Mouse (Mus musculus) CH12.LX (cell line): Measurements from ENCODE around the gene Gm21149. TPM values are rescaled to one million over a fixed set of nuclear protein-coding genes. Genes with fewer than 3 reads are reported as not detected.
"Not testable (repeated sequence)": the region's sequence is repeated elsewhere in the genome, so short reads cannot be mapped to it uniquely, and the experiment has no call there.

ENCODE experiments used
- DNase-seq: peaks from one replicate; pipeline ENCODE4 v3.0.0-alpha.2; 2013; ENCODE audit errors: extremely low read depth
- H3K27ac ChIP-seq: 2 replicates; pipeline ENCODE4 v1.5.1; 2012; ENCODE audit warnings: low read depth, mild to moderate bottlenecking, control low read depth, moderate library complexity; ENCODE audit not compliant: insufficient read depth
- H3K27me3 ChIP-seq: replicated peaks from 2 replicates; pipeline ENCODE3; 2012; ENCODE audit warnings: inconsistent platforms
- H3K36me3 ChIP-seq, 2 experiments: replicated peaks in 1 of 2; 2 replicates each; pipeline versions ENCODE3 to v1.6.1; 2012; ENCODE audit warnings: inconsistent platforms in 1 of 2, low read length in 1 of 2, mild to moderate bottlenecking in 1 of 2, mixed read lengths in 1 of 2, moderate library complexity in 1 of 2; ENCODE audit not compliant: control insufficient read depth in 1 of 2, insufficient read depth in 1 of 2
- H3K4me1 ChIP-seq, 2 experiments: 2 replicates each; pipeline ENCODE4 v1.6.1; 2012; ENCODE audit warnings: inconsistent platforms in 1 of 2, moderate library complexity in 1 of 2; ENCODE audit not compliant: insufficient read depth in 2 of 2, control insufficient read depth in 1 of 2
- H3K4me2 ChIP-seq: 2 replicates; pipeline ENCODE4 v1.6.1; 2012; ENCODE audit warnings: low read depth, mild to moderate bottlenecking, control low read depth; ENCODE audit not compliant: poor library complexity, insufficient read depth, severe bottlenecking
- H3K4me3 ChIP-seq, 3 experiments: fragments of 150-350 bp in 1 of 3; sonication (generic) in 1 of 3; replicated peaks in 1 of 3; 2 replicates each; pipeline versions ENCODE3 to v1.5.1; 2011 to 2012; ENCODE audit warnings: low read depth in 2 of 3, low read length in 2 of 3, mild to moderate bottlenecking in 2 of 3, moderate library complexity in 2 of 3, control low read depth in 1 of 3, improper control_type of control experiment in 1 of 3, inconsistent platforms in 1 of 3, mixed read lengths in 1 of 3; ENCODE audit not compliant: poor library complexity in 1 of 3
- H3K79me2 ChIP-seq: replicated peaks from 2 replicates; pipeline ENCODE4 v1.6.1; 2012; ENCODE audit warnings: mild to moderate bottlenecking, moderate library complexity; ENCODE audit not compliant: control insufficient read depth, poor library complexity, insufficient read depth, severe bottlenecking; ENCODE audit errors: extremely low read depth
- H3K9ac ChIP-seq: 2 replicates; pipeline ENCODE4 v1.6.1; 2012; ENCODE audit warnings: low read depth, mild to moderate bottlenecking, control low read depth, moderate library complexity; ENCODE audit not compliant: insufficient read depth
- H3K9me3 ChIP-seq: replicated peaks from 2 replicates; pipeline ENCODE3; 2012; ENCODE audit warnings: low read length, inconsistent platforms, mixed read lengths
- CTCF ChIP-seq, 2 experiments: IDR thresholded peaks in 1 of 2; conservative IDR thresholded peaks in 1 of 2; 2 replicates each; pipeline ENCODE4 v1.5.1; 2011 to 2012; ENCODE audit warnings: low read depth in 2 of 2, low read length in 2 of 2, improper control_type of control experiment in 1 of 2, inconsistent platforms in 1 of 2, mild to moderate bottlenecking in 1 of 2, moderate library complexity in 1 of 2
- NRF1 ChIP-seq: IDR thresholded peaks from 2 replicates; pipeline ENCODE4 v1.6.1; 2014; ENCODE audit warnings: low read depth, mild to moderate bottlenecking, inconsistent platforms, low read length, improper control_type of control experiment, moderate library complexity
- POLR2AphosphoS2 ChIP-seq: IDR thresholded peaks from 2 replicates; pipeline ENCODE4 v1.6.1; 2011; ENCODE audit warnings: low read depth, low read length, improper control_type of control experiment
- RAD21 ChIP-seq: IDR thresholded peaks from 2 replicates; pipeline ENCODE4 v1.6.1; 2011; ENCODE audit warnings: low read depth, mild to moderate bottlenecking, low read length, improper control_type of control experiment, moderate library complexity
- SMC3 ChIP-seq: IDR thresholded peaks from 2 replicates; pipeline ENCODE4 v1.6.1; 2011; ENCODE audit warnings: low read depth, low read length, improper control_type of control experiment
- TBP ChIP-seq: conservative IDR thresholded peaks from 2 replicates; pipeline ENCODE4 v1.6.1; 2011; ENCODE audit warnings: low read depth, low read length, improper control_type of control experiment
- dilution Hi-C: fragments of 300-500 bp; cut with MboI; formaldehyde crosslinking; loops from 2 replicates; pipeline ENCODE4 v1.14.3; 2020; ENCODE audit warnings: low sequenced_read_pairs; ENCODE audit not compliant: extremely low pct_unique_long_range_greater_than_20kb, extremely low pct_ligation_motif_present
- in situ Hi-C: fragments of 300-500 bp; cut with MboI; formaldehyde crosslinking; loops from 3 replicates; pipeline ENCODE4 v1.14.3; 2019; ENCODE audit warnings: low sequenced_read_pairs, low pct_ligation_motif_present, low pct_unique_long_range_greater_than_20kb, mixed read lengths
- polyA plus RNA-seq: library from polyadenylated mRNA; unstranded; fragments of >175 nt; gene quantifications from 2 replicates; pipeline ENCODE4 v1.2.1, GENCODE M21; 2012; ENCODE audit warnings: low read depth; ENCODE audit not compliant: insufficient read length
- total RNA-seq, 2 experiments: library from RNA; depleted of rRNA; stranded (reverse); fragments of 300-350 nt in 1 of 2; fragments of >200 nt in 1 of 2; gene quantifications; 2 replicates each; pipeline ENCODE4 v1.2.3; 2012 to 2014

Gm21149 gene
- total and polyA plus RNA-seq, 3 experiments: not detected

- no peak for TF ChIP-seq TBP
- TF ChIP-seq POLR2AphosphoS2: no peak
- TF ChIP-seq CTCF (conservative IDR thresholded peaks at IDR 0.05 in 1 of 2, IDR thresholded peaks at IDR 0.05 in 1 of 2; ENCODE audit: low read depth in 2 of 2, low read length in 2 of 2): peak; percentile 72 to 85
- peak; percentile 51 for TF ChIP-seq RAD21
- TF ChIP-seq SMC3: peak; percentile 49; the same call in 1 of the 2 replicates
- peak; percentile 67 for TF ChIP-seq NRF1
- H3K36me3 ChIP-seq: no peaks in the 10 kb centered on the region
- dilution Hi-C loops (no loop called here), in situ Hi-C loops (no loop called here)
- no peaks in the 10 kb centered on the region for H3K27me3 ChIP-seq
- H3K79me2 ChIP-seq: no peaks in the 10 kb centered on the region
- no peak overlapping the region for H3K27ac ChIP-seq
- no peak overlapping the region for H3K9ac ChIP-seq
- DNase-seq: peak; percentile 70
- no peak overlapping the region for H3K4me2 ChIP-seq
- no peaks in the 10 kb centered on the region for H3K9me3 ChIP-seq
- no peaks in the 10 kb centered on the region for H3K4me1 ChIP-seq
- no peak overlapping the region for H3K4me3 ChIP-seq
These were observed 30.4 kb upstream of the Gm21149 start for GRCm38 (mm10) chr5:15506575-15507308.

- H3K9me3 ChIP-seq, H3K4me1 ChIP-seq, dilution Hi-C loops, H3K4me3 ChIP-seq, H3K4me2 ChIP-seq, in situ Hi-C loops, H3K27me3 ChIP-seq, H3K79me2 ChIP-seq, H3K27ac ChIP-seq, H3K36me3 ChIP-seq, H3K9ac ChIP-seq: not testable (repeated sequence)
- peak; percentile 39 for DNase-seq
- TF ChIP-seq CTCF (conservative IDR thresholded peaks at IDR 0.05 in 1 of 2, IDR thresholded peaks at IDR 0.05 in 1 of 2; ENCODE audit: low read depth in 2 of 2, low read length in 2 of 2) (peak; percentile 34 to 40; a peak in 3 of 4 replicates), RAD21 (peak; percentile 12)
These were observed 22.6 kb upstream of the Gm21149 start for GRCm38 (mm10) chr5:15498774-15499400.

- H3K9me3 ChIP-seq, H3K79me2 ChIP-seq, H3K27me3 ChIP-seq, DNase-seq, dilution Hi-C loops, H3K9ac ChIP-seq, H3K4me1 ChIP-seq, in situ Hi-C loops, H3K36me3 ChIP-seq, H3K4me3 ChIP-seq, H3K4me2 ChIP-seq, H3K27ac ChIP-seq: not testable (repeated sequence)
These were observed 22.0 kb upstream of the Gm21149 start for GRCm38 (mm10) chr5:15498350-15498749.

GRCm38 (mm10) chr5:15490934-15491333 is 14.6 kb upstream of the Gm21149 start:
- H3K27me3 ChIP-seq, dilution Hi-C loops, in situ Hi-C loops: not testable (repeated sequence)

More at GRCm38 (mm10) chr5:15490934-15491333, 14.6 kb upstream of the Gm21149 start:
- not testable (repeated sequence) for H3K36me3 ChIP-seq, H3K27ac ChIP-seq, H3K79me2 ChIP-seq, H3K4me1 ChIP-seq, H3K9ac ChIP-seq, H3K9me3 ChIP-seq, H3K4me2 ChIP-seq, H3K4me3 ChIP-seq, DNase-seq
